28 mouse cellular contexts compared by ENCODE assay signal in genomic region chr5:25155351-25155750, GRCm38 (mm10). TPM values are rescaled to one million over a fixed set of nuclear protein-coding genes. Genes with fewer than 3 reads are reported as not detected.
DNase-seq lines count a peak whose midpoint lies in the region; ATAC-seq and TF ChIP-seq lines count a peak whose summit lies in the region.
"Had no signal": no experiment of that assay in that cellular context is flagged by ENCODE, and none has a peak within 500 bp of the region (broad histone marks: within the 10 kb centered on the region; RNA-seq: fewer than 3 reads in every experiment).

No protein-coding gene starts in this region.

- no peak overlapping the region for H3K4me3 ChIP-seq in heart, embryonic 11.5 days (ENCODE audit: low read depth, low read length)
- H3K4me3 ChIP-seq in kidney, adult 2 months (ENCODE audit: insufficient read depth, low read depth, low read length): no peak overlapping the region
- H3K4me3 ChIP-seq in liver, adult 2 months (ENCODE audit: insufficient read depth, low read depth, low read length): no peak overlapping the region
- no peak overlapping the region for H3K4me3 ChIP-seq in liver, embryonic 12.5 days
- H3K4me3 ChIP-seq: embryonic facial prominence, embryonic 10.5 days; embryonic facial prominence, embryonic 12.5 days; forebrain, embryonic 13.5 days; forebrain, embryonic 15.5 days had no signal

- no peak for TF ChIP-seq POLR2A in kidney, adult 2 months (IDR thresholded peaks at IDR 0.05; ENCODE audit: low read depth, low read length)
- TF ChIP-seq POLR2A in liver, adult 2 months (IDR thresholded peaks at IDR 0.05; ENCODE audit: extremely low read depth, insufficient read depth, low read length): no peak

- no peak for TF ChIP-seq CTCF in kidney, adult 2 months (conservative IDR thresholded peaks at IDR 0.05; ENCODE audit: insufficient read depth, insufficient read length, low read depth, low read length)
- TF ChIP-seq CTCF in liver, adult 2 months (IDR thresholded peaks at IDR 0.05; ENCODE audit: low read depth, low read length): no peak

- no peak overlapping the region for H3K4me2 ChIP-seq in heart, embryonic 11.5 days
- no peak overlapping the region for H3K4me2 ChIP-seq in liver, embryonic 12.5 days
- H3K4me2 ChIP-seq: embryonic facial prominence, embryonic 12.5 days; forebrain, embryonic 13.5 days; forebrain, embryonic 15.5 days had no signal

- H3K27me3 ChIP-seq in heart, embryonic 11.5 days (ENCODE audit: control insufficient read depth, insufficient read depth, low read length): no peaks in the 10 kb centered on the region
- no peaks in the 10 kb centered on the region for H3K27me3 ChIP-seq in kidney, adult 2 months (replicated peaks; ENCODE audit: control insufficient read depth, insufficient read depth, low read length)
- H3K27me3 ChIP-seq in liver, adult 2 months (ENCODE audit: control insufficient read depth, insufficient read depth, low read length): no peaks in the 10 kb centered on the region
- no peaks in the 10 kb centered on the region for H3K27me3 ChIP-seq in liver, embryonic 12.5 days (replicated peaks)
- H3K27me3 ChIP-seq: embryonic facial prominence, embryonic 12.5 days; forebrain, embryonic 13.5 days; forebrain, embryonic 15.5 days had no signal

- no peak overlapping the region for H3K27ac ChIP-seq in heart, embryonic 11.5 days (ENCODE audit: low read depth, low read length)
- H3K27ac ChIP-seq in kidney, adult 2 months (ENCODE audit: insufficient read depth, low read depth, low read length): no peak overlapping the region
- H3K27ac ChIP-seq in liver, adult 2 months (replicated peaks; ENCODE audit: insufficient read depth, low read depth, low read length): peak overlapping the region; percentile 68
- H3K27ac ChIP-seq in liver, embryonic 12.5 days: no peak overlapping the region
- H3K27ac ChIP-seq: embryonic facial prominence, embryonic 10.5 days; embryonic facial prominence, embryonic 12.5 days; forebrain, embryonic 13.5 days; forebrain, embryonic 15.5 days had no signal

- no peak for ATAC-seq in heart, embryonic 11.5 days (replicated peaks; ENCODE audit: insufficient number of reproducible peaks, low FRiP score, low TSS enrichment)
- ATAC-seq in liver, embryonic 12.5 days: no peak
- ATAC-seq: activated CD4-positive, CD25-positive, alpha-beta regulatory T cell, adult 4 months; CD4-positive, CD25-positive, alpha-beta regulatory T cell, adult 4 months; forebrain, embryonic 13.5 days; forebrain, embryonic 15.5 days; Patski had no signal

- no peaks in the 10 kb centered on the region for H3K79me2 ChIP-seq in liver, adult 2 months (ENCODE audit: control insufficient read depth, insufficient read depth, low read length)

- H3K9me3 ChIP-seq in heart, embryonic 11.5 days (replicated peaks; ENCODE audit: control insufficient read depth, low read length): no peaks in the 10 kb centered on the region
- H3K9me3 ChIP-seq in liver, embryonic 12.5 days (replicated peaks): no peaks in the 10 kb centered on the region
- H3K9me3 ChIP-seq: embryonic facial prominence, embryonic 10.5 days; embryonic facial prominence, embryonic 12.5 days; forebrain, embryonic 13.5 days; forebrain, embryonic 15.5 days; G1E had no signal

- H3K9ac ChIP-seq in heart, embryonic 11.5 days (ENCODE audit: low read depth, low read length): no peak overlapping the region
- H3K9ac ChIP-seq in liver, adult 2 months (ENCODE audit: low read depth, low read length): peak overlapping the region; percentile 10; the same call in 1 of the 2 replicates
- no peak overlapping the region for H3K9ac ChIP-seq in liver, embryonic 12.5 days
- H3K9ac ChIP-seq: embryonic facial prominence, embryonic 12.5 days; forebrain, embryonic 13.5 days; forebrain, embryonic 15.5 days had no signal

- no peaks in the 10 kb centered on the region for H3K36me3 ChIP-seq in heart, embryonic 11.5 days (ENCODE audit: control insufficient read depth, insufficient read depth, low read length)
- H3K36me3 ChIP-seq in kidney, adult 2 months (ENCODE audit: control insufficient read depth, insufficient read depth, low read length): no peaks in the 10 kb centered on the region
- H3K36me3 ChIP-seq in liver, adult 2 months (ENCODE audit: control insufficient read depth, insufficient read depth, low read length): no peaks in the 10 kb centered on the region
- no peaks in the 10 kb centered on the region for H3K36me3 ChIP-seq in liver, embryonic 12.5 days
- H3K36me3 ChIP-seq: embryonic facial prominence, embryonic 10.5 days; embryonic facial prominence, embryonic 12.5 days; forebrain, embryonic 15.5 days; G1E had no signal

- WGBS in heart, embryonic 11.5 days (ENCODE audit: insufficient replicate concordance): 72% methylated on average over 3 of the region's 3 CpGs
- 66% methylated on average over 3 of the region's 3 CpGs for WGBS in kidney, adult 2 months
- WGBS in liver, adult 2 months: 27% methylated on average over 3 of the region's 3 CpGs
- WGBS in liver, embryonic 12.5 days (ENCODE audit: insufficient replicate concordance): 59% methylated on average over 3 of the region's 3 CpGs

- DNase-seq in heart, adult 11 months: peak; percentile 13
- peak; percentile 42 for DNase-seq in kidney, adult 2 months
- no peak for DNase-seq in kidney, postnatal 10 days
- peak; percentile 97 for DNase-seq in liver, adult 2 months (ENCODE audit: extremely low read depth, low read depth, low spot score)
- DNase-seq: adrenal gland, adult 8-10 months; adrenal gland, postnatal 14 days; adrenal gland, postnatal 36 days; B cell, adult 2 months; cerebellum, adult 11-12 months; cerebellum, adult 2 months; cerebellum, adult 9-10 months; cerebellum, postnatal 10 days; cerebellum, postnatal 25 days had no signal

- H3K4me1 ChIP-seq in heart, embryonic 11.5 days (ENCODE audit: control insufficient read depth, insufficient read depth, low read length): no peaks in the 10 kb centered on the region
- H3K4me1 ChIP-seq in kidney, adult 2 months (ENCODE audit: control insufficient read depth, insufficient read depth, low read length): peaks cover 4% of the 10 kb centered on the region; the same call in 1 of the 2 replicates
- H3K4me1 ChIP-seq in liver, adult 2 months (ENCODE audit: control insufficient read depth, insufficient read depth, low read length): peaks cover 21% of the 10 kb centered on the region
- H3K4me1 ChIP-seq in liver, embryonic 12.5 days: no peaks in the 10 kb centered on the region
- H3K4me1 ChIP-seq: embryonic facial prominence, embryonic 12.5 days had no signal

RNA-seq across cellular contexts. Expression of gene Galntl5, which starts 25.9 kb away (rescaled TPM):
- polyA plus RNA-seq in heart, embryonic 11.5 days (2014; fragmentation: Nextera tagmentation; extraction: Ambion mirVana): not detected in 2 replicates
- polyA plus RNA-seq in kidney, adult 2 months (2012; rRNA removed): 0.05 and 0.06 TPM in 2 replicates
- total RNA-seq in liver, adult 2 months (2014; rRNA removed): not detected in 2 replicates
- not detected in 2 replicates for polyA plus RNA-seq in liver, adult 2 months (2012; rRNA removed)
- not detected in 2 replicates for polyA plus RNA-seq in liver, embryonic 12.5 days (2016; fragmentation: Nextera tagmentation; extraction: Ambion mirVana)
- total RNA-seq: adrenal gland, adult 18-20 months; adrenal gland, adult 8-10 months; adrenal gland, postnatal 14 days; adrenal gland, postnatal 36 days; CH12.LX; G1E had no signal
- polyA plus RNA-seq: activated CD4-positive, CD25-positive, alpha-beta regulatory T cell, adult 4 months; CD4-positive, CD25-positive, alpha-beta regulatory T cell, adult 4 months; cerebellum, adult 2 months; cortical plate, adult 2 months; embryonic facial prominence, embryonic 10.5 days; embryonic facial prominence, embryonic 12.5 days; embryonic facial prominence, embryonic 14.5 days; forebrain, embryonic 11.5 days; forebrain, embryonic 13.5 days; forebrain, embryonic 15.5 days; G1E; Patski had no signal

RNA-seq across cellular contexts. Expression of gene Prkag2, which starts 54.9 kb away (rescaled TPM):
- polyA plus RNA-seq in heart, embryonic 11.5 days (2014; fragmentation: Nextera tagmentation; extraction: Ambion mirVana): 84.6 and 101 TPM in 2 replicates
- polyA plus RNA-seq in kidney, adult 2 months (2012; rRNA removed): 29.5 and 36.8 TPM in 2 replicates
- total RNA-seq in liver, adult 2 months (2014; rRNA removed): 19.1 and 21.1 TPM in 2 replicates
- polyA plus RNA-seq in liver, adult 2 months (2012; rRNA removed): 12.4 and 14.8 TPM in 2 replicates
- 7.2 TPM in 2 replicates for polyA plus RNA-seq in liver, embryonic 12.5 days (2016; fragmentation: Nextera tagmentation; extraction: Ambion mirVana)
- total RNA-seq: G1E had no signal
- polyA plus RNA-seq: G1E had no signal
